Comparison of ENCODE assay signal across 8 mouse cellular contexts in the genomic region with DNA sequence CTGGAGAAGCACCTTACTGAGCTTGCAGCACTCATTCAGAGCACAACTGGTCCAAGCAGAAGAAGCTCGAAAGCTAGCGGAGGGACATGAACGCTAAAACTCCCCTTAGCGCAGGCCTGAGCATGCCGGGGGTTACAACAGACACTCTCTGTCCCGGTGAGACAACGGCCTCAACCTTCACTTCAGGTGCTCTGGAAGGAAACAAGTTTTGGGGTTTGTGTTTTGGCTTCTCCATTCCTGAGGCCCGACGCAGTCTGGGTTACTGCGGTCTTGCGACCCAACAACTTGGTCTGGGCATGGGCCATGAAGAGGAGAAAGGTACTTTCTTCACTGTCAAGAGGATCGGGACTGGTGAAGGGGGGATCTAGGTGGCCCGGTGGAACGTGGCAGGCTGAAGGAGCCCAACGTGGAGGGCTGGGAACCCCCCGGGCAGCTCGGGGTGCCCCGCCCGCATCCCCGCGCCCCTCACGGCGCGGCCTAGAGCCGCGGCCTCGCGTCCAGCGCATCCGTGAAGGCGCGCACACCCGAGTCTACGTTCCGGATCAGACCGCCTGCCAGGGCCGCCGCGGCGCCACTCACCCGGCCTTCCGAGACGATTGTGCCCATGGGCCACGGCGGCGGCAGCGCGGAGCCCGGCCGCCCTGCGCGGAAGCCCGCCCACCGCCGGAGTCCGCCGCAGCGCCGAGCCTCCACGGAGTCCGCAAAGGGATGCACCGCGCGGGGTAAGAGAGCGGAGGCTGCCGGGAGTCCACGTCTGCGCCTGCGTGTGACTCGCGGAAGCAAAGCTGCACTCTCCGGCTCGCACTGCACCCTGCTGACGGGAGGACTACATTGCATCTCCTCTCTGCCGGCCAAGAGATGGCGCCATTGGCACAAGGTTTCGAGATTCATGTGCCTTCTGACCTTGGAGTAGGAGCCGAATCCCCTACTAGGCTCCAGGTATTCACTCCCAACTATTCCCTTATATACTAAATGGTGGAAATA. TPM values are rescaled to one million over a fixed set of nuclear protein-coding genes. Genes with fewer than 3 reads are reported as not detected.
DNase-seq lines count a peak whose midpoint lies in the region; ATAC-seq and TF ChIP-seq lines count a peak whose summit lies in the region.

No protein-coding gene starts in this region.

- peaks cover 10% of the 10 kb centered on the region for H3K4me1 ChIP-seq in embryonic facial prominence, embryonic 13.5 days
- H3K4me1 ChIP-seq in kidney, adult 2 months (ENCODE audit: control insufficient read depth, insufficient read depth, low read length), result no peaks in the 10 kb centered on the region; the same call in 1 of the 2 replicates
- peaks cover 10% of the 10 kb centered on the region for H3K4me1 ChIP-seq in limb, embryonic 12.5 days (replicated peaks)
- peaks cover 12% of the 10 kb centered on the region for H3K4me1 ChIP-seq in midbrain, embryonic 15.5 days
- H3K4me1 ChIP-seq in spleen, adult 2 months (ENCODE audit: control insufficient read depth, insufficient read depth, insufficient read length), result no peaks in the 10 kb centered on the region

- peak; percentile 97 for ATAC-seq in embryonic facial prominence, embryonic 13.5 days (ENCODE audit: insufficient number of reproducible peaks, insufficient read depth, low FRiP score, low TSS enrichment, low read depth)
- peak; percentile 97 for ATAC-seq in limb, embryonic 12.5 days (ENCODE audit: insufficient number of reproducible peaks, insufficient read depth, low FRiP score, low TSS enrichment, low read depth)
- peak; percentile 100 for ATAC-seq in midbrain, embryonic 15.5 days (replicated peaks)

- H3K4me2 ChIP-seq in embryonic facial prominence, embryonic 13.5 days, result peak overlapping the region; percentile 86
- H3K4me2 ChIP-seq in limb, embryonic 12.5 days, result peak overlapping the region; percentile 90
- peak overlapping the region; percentile 75 for H3K4me2 ChIP-seq in midbrain, embryonic 15.5 days

- peak; percentile 89 for DNase-seq in 3134 (ENCODE audit: extremely low read depth, insufficient read length, low spot score)
- peak; percentile 96 to 97 for DNase-seq in adrenal gland, postnatal 36 days
- peak; percentile 95 to 99 for DNase-seq in heart, adult 18-20 months
- DNase-seq in kidney, adult 2 months, result peak; percentile 96
- DNase-seq in spleen, adult 2 months (ENCODE audit: low read depth in 1 of 2, low spot score in 2 of 2), result peak; percentile 87 to 93

- H3K36me3 ChIP-seq in embryonic facial prominence, embryonic 13.5 days, result peaks cover 27% of the 10 kb centered on the region
- no peaks in the 10 kb centered on the region for H3K36me3 ChIP-seq in kidney, adult 2 months (ENCODE audit: control insufficient read depth, insufficient read depth, low read length)
- peaks cover 26% of the 10 kb centered on the region for H3K36me3 ChIP-seq in limb, embryonic 12.5 days
- H3K36me3 ChIP-seq in midbrain, embryonic 15.5 days (replicated peaks), result peaks cover 10% of the 10 kb centered on the region; the same call in 1 of the 2 replicates
- H3K36me3 ChIP-seq in spleen, adult 2 months (ENCODE audit: control insufficient read depth, insufficient read depth, low read length), result peaks cover 14% of the 10 kb centered on the region

- WGBS in embryonic facial prominence, embryonic 13.5 days, result under 1% methylated on average over 78 of the region's 78 CpGs
- WGBS in kidney, adult 2 months, result under 1% methylated on average over 78 of the region's 78 CpGs
- under 1% methylated on average over 76 of the region's 78 CpGs for WGBS in limb, embryonic 12.5 days
- WGBS in midbrain, embryonic 15.5 days, result under 1% methylated on average over 68 of the region's 78 CpGs
- under 1% methylated on average over 78 of the region's 78 CpGs for WGBS in spleen, adult 2 months

- no peaks in the 10 kb centered on the region for H3K9me3 ChIP-seq in embryonic facial prominence, embryonic 13.5 days
- H3K9me3 ChIP-seq in limb, embryonic 12.5 days, result no peaks in the 10 kb centered on the region
- H3K9me3 ChIP-seq in midbrain, embryonic 15.5 days, result no peaks in the 10 kb centered on the region

- peak; percentile 43 for TF ChIP-seq POLR2A in kidney, adult 2 months (IDR thresholded peaks at IDR 0.05; ENCODE audit: low read depth, low read length)
- 0 out of 2 replicates have a peak, but pooled peaks have one; percentile 61 for TF ChIP-seq POLR2A in spleen, adult 2 months (IDR thresholded peaks at IDR 0.05; ENCODE audit: low read depth, low read length)

- H3K9ac ChIP-seq in embryonic facial prominence, embryonic 13.5 days, result peak overlapping the region; percentile 99
- H3K9ac ChIP-seq in limb, embryonic 12.5 days (replicated peaks), result peak overlapping the region; percentile 98
- peak overlapping the region; percentile 97 for H3K9ac ChIP-seq in midbrain, embryonic 15.5 days

- peak overlapping the region; percentile 86 for H3K27ac ChIP-seq in embryonic facial prominence, embryonic 13.5 days
- H3K27ac ChIP-seq in kidney, adult 2 months (ENCODE audit: insufficient read depth, low read depth, low read length), result no peak overlapping the region
- peak overlapping the region; percentile 80 for H3K27ac ChIP-seq in limb, embryonic 12.5 days
- peak overlapping the region; percentile 80 for H3K27ac ChIP-seq in midbrain, embryonic 15.5 days
- H3K27ac ChIP-seq in spleen, adult 2 months (ENCODE audit: insufficient read depth, low read length), result peak overlapping the region; percentile 62

- H3K27me3 ChIP-seq in embryonic facial prominence, embryonic 13.5 days, result no peaks in the 10 kb centered on the region
- no peaks in the 10 kb centered on the region for H3K27me3 ChIP-seq in kidney, adult 2 months (replicated peaks; ENCODE audit: control insufficient read depth, insufficient read depth, low read length)
- H3K27me3 ChIP-seq in limb, embryonic 12.5 days, result no peaks in the 10 kb centered on the region
- no peaks in the 10 kb centered on the region for H3K27me3 ChIP-seq in midbrain, embryonic 15.5 days (replicated peaks)
- H3K27me3 ChIP-seq in spleen, adult 2 months (ENCODE audit: control insufficient read depth, insufficient read depth, low read length), result no peaks in the 10 kb centered on the region

- TF ChIP-seq CTCF in kidney, adult 2 months (conservative IDR thresholded peaks at IDR 0.05; ENCODE audit: insufficient read depth, insufficient read length, low read depth, low read length), result peak; percentile 100
- peak; percentile 100 for TF ChIP-seq CTCF in spleen, adult 2 months (IDR thresholded peaks at IDR 0.05; ENCODE audit: extremely low read depth, insufficient read depth, insufficient read length, insufficient replicate concordance)

- peak overlapping the region; percentile 96 for H3K4me3 ChIP-seq in embryonic facial prominence, embryonic 13.5 days
- H3K4me3 ChIP-seq in kidney, adult 2 months (ENCODE audit: insufficient read depth, low read depth, low read length), result peak overlapping the region; percentile 71
- H3K4me3 ChIP-seq in limb, embryonic 12.5 days (replicated peaks), result peak overlapping the region; percentile 93
- H3K4me3 ChIP-seq in midbrain, embryonic 15.5 days, result peak overlapping the region; percentile 94
- peak overlapping the region; percentile 84 for H3K4me3 ChIP-seq in spleen, adult 2 months (ENCODE audit: extremely low read depth, insufficient read depth, insufficient read length)

RNA-seq across cellular contexts. Expression of gene Rbm17, which starts 1.2 kb away (rescaled TPM):
- total RNA-seq in adrenal gland, postnatal 36 days (2021), result 100 to 1,000 TPM; 109 to 121 TPM
- 166 and 170 TPM in 2 replicates for polyA plus RNA-seq in embryonic facial prominence, embryonic 13.5 days (2015; fragmentation: Nextera tagmentation; extraction: Ambion mirVana)
- 10 to 100 TPM; 56.4 to 64.0 TPM for total RNA-seq in heart, adult 18-20 months (2021)
- 41.3 and 48.7 TPM in 2 replicates for polyA plus RNA-seq in kidney, adult 2 months (2012; rRNA removed)
- polyA plus RNA-seq in limb, embryonic 12.5 days (2016; fragmentation: Nextera tagmentation; extraction: Ambion mirVana), result 189 and 193 TPM in 2 replicates
- polyA plus RNA-seq in midbrain, embryonic 15.5 days (2015; fragmentation: Nextera tagmentation; extraction: Ambion mirVana), result 122 and 129 TPM in 2 replicates
- polyA plus RNA-seq in spleen, adult 2 months (2012; rRNA removed), result 37.7 and 38.9 TPM in 2 replicates

RNA-seq across cellular contexts. Expression of gene Gm17490, which starts 23.3 kb away (rescaled TPM):
- not detected for total RNA-seq in adrenal gland, postnatal 36 days (2021)
- polyA plus RNA-seq in embryonic facial prominence, embryonic 13.5 days (2015; fragmentation: Nextera tagmentation; extraction: Ambion mirVana), result not detected in 2 replicates
- total RNA-seq in heart, adult 18-20 months (2021), result not detected
- polyA plus RNA-seq in kidney, adult 2 months (2012; rRNA removed), result not detected in 2 replicates
- not detected in 2 replicates for polyA plus RNA-seq in limb, embryonic 12.5 days (2016; fragmentation: Nextera tagmentation; extraction: Ambion mirVana)
- polyA plus RNA-seq in midbrain, embryonic 15.5 days (2015; fragmentation: Nextera tagmentation; extraction: Ambion mirVana), result not detected in 2 replicates
- not detected in 2 replicates for polyA plus RNA-seq in spleen, adult 2 months (2012; rRNA removed)

RNA-seq across cellular contexts. Expression of gene Il2ra, which starts 39.8 kb away (rescaled TPM):
- under 1 TPM; 0.20 to 0.30 TPM for total RNA-seq in adrenal gland, postnatal 36 days (2021)
- polyA plus RNA-seq in embryonic facial prominence, embryonic 13.5 days (2015; fragmentation: Nextera tagmentation; extraction: Ambion mirVana), result not detected in 2 replicates
- 1 to 10 TPM in 1 of 2 experiments, under 1 TPM in 1; 0.62 to 1.2 TPM for total RNA-seq in heart, adult 18-20 months (2021)
- polyA plus RNA-seq in kidney, adult 2 months (2012; rRNA removed), result 0.14 and 0.42 TPM in 2 replicates
- not detected in 2 replicates for polyA plus RNA-seq in limb, embryonic 12.5 days (2016; fragmentation: Nextera tagmentation; extraction: Ambion mirVana)
- 0.04 TPM in 1 of 2 replicates, not detected in the other for polyA plus RNA-seq in midbrain, embryonic 15.5 days (2015; fragmentation: Nextera tagmentation; extraction: Ambion mirVana)
- polyA plus RNA-seq in spleen, adult 2 months (2012; rRNA removed), result 1.6 and 2.0 TPM in 2 replicates

RNA-seq across cellular contexts. Expression of gene Pfkfb3, which starts 48.9 kb away (rescaled TPM):
- total RNA-seq in adrenal gland, postnatal 36 days (2021), result 100 to 1,000 TPM in 1 of 2 experiments, 10 to 100 TPM in 1; 94.5 to 108 TPM
- polyA plus RNA-seq in embryonic facial prominence, embryonic 13.5 days (2015; fragmentation: Nextera tagmentation; extraction: Ambion mirVana), result 13.4 and 15.6 TPM in 2 replicates
- total RNA-seq in heart, adult 18-20 months (2021), result 10 to 100 TPM; 11.3 to 23.2 TPM
- 18.3 and 22.2 TPM in 2 replicates for polyA plus RNA-seq in kidney, adult 2 months (2012; rRNA removed)
- 15.7 and 15.9 TPM in 2 replicates for polyA plus RNA-seq in limb, embryonic 12.5 days (2016; fragmentation: Nextera tagmentation; extraction: Ambion mirVana)
- polyA plus RNA-seq in midbrain, embryonic 15.5 days (2015; fragmentation: Nextera tagmentation; extraction: Ambion mirVana), result 35.3 and 35.7 TPM in 2 replicates
- polyA plus RNA-seq in spleen, adult 2 months (2012; rRNA removed), result 20.6 and 22.0 TPM in 2 replicates
